Mouse (Mus musculus): ENCODE measurements around the gene Tspan14.

DNA sequence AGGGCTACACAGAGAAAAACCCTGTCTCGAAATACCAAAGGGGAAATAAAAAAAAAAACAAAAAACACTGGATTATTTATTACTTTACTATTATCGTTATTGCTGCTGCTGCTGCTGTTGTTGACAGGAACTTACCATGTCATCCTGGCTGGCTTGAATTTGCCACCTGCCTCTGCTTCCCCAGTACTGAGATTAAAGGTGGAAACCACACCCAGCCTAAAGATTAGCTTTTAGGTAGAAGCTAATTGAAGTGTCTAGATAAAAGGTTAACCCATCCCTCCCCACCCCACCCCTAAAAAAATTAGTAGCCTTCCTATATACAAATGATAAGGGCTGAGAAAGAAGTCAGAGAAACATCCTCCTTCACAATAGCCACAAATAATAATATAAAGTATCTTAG is 22.8 kb downstream of the Tspan14 start:
- no peak for TF ChIP-seq CTCF (IDR thresholded peaks at IDR 0.05; ENCODE audit: low read depth, low read length)
- no peak for TF ChIP-seq EP300 (IDR thresholded peaks at IDR 0.05; ENCODE audit: insufficient read depth, low read depth, low read length)

Measured in ES-Bruce4 (cell line).